Mouse (Mus musculus) CH12.LX (cell line): ENCODE measurements around the gene Uts2r. TPM values are rescaled to one million over a fixed set of nuclear protein-coding genes. Genes with fewer than 3 reads are reported as not detected.
A peak's percentile ranks its signal among the peaks of the same experiment; 100 is the strongest.

ENCODE experiments used
- DNase-seq: peaks from one replicate; pipeline ENCODE4 v3.0.0-alpha.2; 2013; ENCODE audit errors: extremely low read depth
- H3K27ac ChIP-seq: 2 replicates; pipeline ENCODE4 v1.5.1; 2012; ENCODE audit warnings: low read depth, mild to moderate bottlenecking, control low read depth, moderate library complexity; ENCODE audit not compliant: insufficient read depth
- H3K27me3 ChIP-seq: replicated peaks from 2 replicates; pipeline ENCODE3; 2012; ENCODE audit warnings: inconsistent platforms
- H3K36me3 ChIP-seq, 2 experiments: replicated peaks in 1 of 2; 2 replicates each; pipeline versions ENCODE3 to v1.6.1; 2012; ENCODE audit warnings: inconsistent platforms in 1 of 2, low read length in 1 of 2, mild to moderate bottlenecking in 1 of 2, mixed read lengths in 1 of 2, moderate library complexity in 1 of 2; ENCODE audit not compliant: control insufficient read depth in 1 of 2, insufficient read depth in 1 of 2
- H3K4me1 ChIP-seq, 2 experiments: 2 replicates each; pipeline ENCODE4 v1.6.1; 2012; ENCODE audit warnings: inconsistent platforms in 1 of 2, moderate library complexity in 1 of 2; ENCODE audit not compliant: insufficient read depth in 2 of 2, control insufficient read depth in 1 of 2
- H3K4me2 ChIP-seq: 2 replicates; pipeline ENCODE4 v1.6.1; 2012; ENCODE audit warnings: low read depth, mild to moderate bottlenecking, control low read depth; ENCODE audit not compliant: poor library complexity, insufficient read depth, severe bottlenecking
- H3K4me3 ChIP-seq, 3 experiments: fragments of 150-350 bp in 1 of 3; sonication (generic) in 1 of 3; replicated peaks in 1 of 3; 2 replicates each; pipeline versions ENCODE3 to v1.5.1; 2011 to 2012; ENCODE audit warnings: low read depth in 2 of 3, low read length in 2 of 3, mild to moderate bottlenecking in 2 of 3, moderate library complexity in 2 of 3, control low read depth in 1 of 3, improper control_type of control experiment in 1 of 3, inconsistent platforms in 1 of 3, mixed read lengths in 1 of 3; ENCODE audit not compliant: poor library complexity in 1 of 3
- H3K79me2 ChIP-seq: replicated peaks from 2 replicates; pipeline ENCODE4 v1.6.1; 2012; ENCODE audit warnings: mild to moderate bottlenecking, moderate library complexity; ENCODE audit not compliant: control insufficient read depth, poor library complexity, insufficient read depth, severe bottlenecking; ENCODE audit errors: extremely low read depth
- H3K9ac ChIP-seq: 2 replicates; pipeline ENCODE4 v1.6.1; 2012; ENCODE audit warnings: low read depth, mild to moderate bottlenecking, control low read depth, moderate library complexity; ENCODE audit not compliant: insufficient read depth
- H3K9me3 ChIP-seq: replicated peaks from 2 replicates; pipeline ENCODE3; 2012; ENCODE audit warnings: low read length, inconsistent platforms, mixed read lengths
- CTCF ChIP-seq, 2 experiments: IDR thresholded peaks in 1 of 2; conservative IDR thresholded peaks in 1 of 2; 2 replicates each; pipeline ENCODE4 v1.5.1; 2011 to 2012; ENCODE audit warnings: low read depth in 2 of 2, low read length in 2 of 2, improper control_type of control experiment in 1 of 2, inconsistent platforms in 1 of 2, mild to moderate bottlenecking in 1 of 2, moderate library complexity in 1 of 2
- ELF1 ChIP-seq: IDR thresholded peaks from 2 replicates; pipeline ENCODE4 v1.6.1; 2014; ENCODE audit warnings: low read depth, mild to moderate bottlenecking, inconsistent platforms, low read length, improper control_type of control experiment
- EP300 ChIP-seq: IDR thresholded peaks from 2 replicates; pipeline ENCODE4 v1.6.1; 2011; ENCODE audit warnings: low read length, improper control_type of control experiment
- GABPA ChIP-seq: IDR thresholded peaks from 2 replicates; pipeline ENCODE4 v1.6.1; 2012; ENCODE audit warnings: low read depth, low read length, improper control_type of control experiment, inconsistent platforms; ENCODE audit not compliant: insufficient replicate concordance
- HCFC1 ChIP-seq: IDR thresholded peaks from 2 replicates; pipeline ENCODE4 v1.6.1; 2012; ENCODE audit warnings: low read depth, mild to moderate bottlenecking, inconsistent platforms, low read length, improper control_type of control experiment
- IRF4 ChIP-seq: IDR thresholded peaks from 2 replicates; pipeline ENCODE4 v1.6.1; 2014; ENCODE audit warnings: low read depth, mild to moderate bottlenecking, inconsistent platforms, low read length, improper control_type of control experiment
- JUN ChIP-seq: IDR thresholded peaks from 2 replicates; pipeline ENCODE4 v1.6.1; 2011; ENCODE audit warnings: low read depth, mild to moderate bottlenecking, low read length, improper control_type of control experiment, moderate library complexity; ENCODE audit not compliant: insufficient read depth
- JUND ChIP-seq: conservative IDR thresholded peaks from 2 replicates; pipeline ENCODE4 v1.6.1; 2011; ENCODE audit warnings: low read depth, low read length, improper control_type of control experiment
- MAFK ChIP-seq: IDR thresholded peaks from 2 replicates; pipeline ENCODE4 v1.6.1; 2011; ENCODE audit warnings: low read length, improper control_type of control experiment; ENCODE audit not compliant: insufficient replicate concordance
- MAX ChIP-seq: IDR thresholded peaks from 2 replicates; pipeline ENCODE4 v1.6.1; 2011; ENCODE audit warnings: low read length, improper control_type of control experiment
- MAZ ChIP-seq: IDR thresholded peaks from 2 replicates; pipeline ENCODE4 v1.6.1; 2012; ENCODE audit warnings: low read depth, mild to moderate bottlenecking, inconsistent platforms, low read length, improper control_type of control experiment, moderate library complexity
- MEF2A ChIP-seq: IDR thresholded peaks from 2 replicates; pipeline ENCODE4 v1.6.1; 2014; ENCODE audit warnings: low read depth, mild to moderate bottlenecking, inconsistent platforms, low read length, improper control_type of control experiment, borderline replicate concordance
- MXI1 ChIP-seq: IDR thresholded peaks from 2 replicates; pipeline ENCODE4 v1.6.1; 2011; ENCODE audit warnings: mild to moderate bottlenecking, low read depth, low read length, improper control_type of control experiment
- MYC ChIP-seq: IDR thresholded peaks from 2 replicates; pipeline ENCODE4 v1.6.1; 2011; ENCODE audit warnings: low read depth, mild to moderate bottlenecking, improper control_type of control experiment, low read length
- NELFE ChIP-seq: IDR thresholded peaks from 2 replicates; pipeline ENCODE4 v1.6.1; 2011; ENCODE audit warnings: low read depth, low read length, improper control_type of control experiment
- PAX5 ChIP-seq: IDR thresholded peaks from 2 replicates; pipeline ENCODE4 v1.6.1; 2012; ENCODE audit warnings: low read length, inconsistent platforms, mixed read lengths
- POLR2A ChIP-seq: IDR thresholded peaks from 2 replicates; pipeline ENCODE4 v1.6.1; 2011; ENCODE audit warnings: low read depth, mild to moderate bottlenecking, improper control_type of control experiment, low read length
- POLR2AphosphoS2 ChIP-seq: IDR thresholded peaks from 2 replicates; pipeline ENCODE4 v1.6.1; 2011; ENCODE audit warnings: low read depth, low read length, improper control_type of control experiment
- RAD21 ChIP-seq: IDR thresholded peaks from 2 replicates; pipeline ENCODE4 v1.6.1; 2011; ENCODE audit warnings: low read depth, mild to moderate bottlenecking, low read length, improper control_type of control experiment, moderate library complexity
- RCOR1 ChIP-seq: conservative IDR thresholded peaks from 2 replicates; pipeline ENCODE4 v1.6.1; 2012; ENCODE audit warnings: low read depth, mild to moderate bottlenecking, inconsistent platforms, low read length, improper control_type of control experiment
- SIN3A ChIP-seq: IDR thresholded peaks from 2 replicates; pipeline ENCODE4 v1.6.1; 2012; ENCODE audit warnings: low read length, improper control_type of control experiment, inconsistent platforms
- SMC3 ChIP-seq: IDR thresholded peaks from 2 replicates; pipeline ENCODE4 v1.6.1; 2011; ENCODE audit warnings: low read depth, low read length, improper control_type of control experiment
- TCF12 ChIP-seq: IDR thresholded peaks from 2 replicates; pipeline ENCODE4 v1.6.1; 2014; ENCODE audit warnings: low read depth, mild to moderate bottlenecking, inconsistent platforms, low read length, improper control_type of control experiment
- UBTF ChIP-seq: IDR thresholded peaks from 2 replicates; pipeline ENCODE4 v1.6.1; 2012; ENCODE audit warnings: low read depth, mild to moderate bottlenecking, inconsistent platforms, low read length, improper control_type of control experiment, moderate library complexity
- USF1 ChIP-seq: IDR thresholded peaks from 2 replicates; pipeline ENCODE4 v1.6.1; 2014; ENCODE audit warnings: low read depth, mild to moderate bottlenecking, inconsistent platforms, low read length, improper control_type of control experiment
- ZC3H11A ChIP-seq: IDR thresholded peaks from 2 replicates; pipeline ENCODE4 v1.6.1; 2012; ENCODE audit warnings: low read depth, mild to moderate bottlenecking, inconsistent platforms, low read length, improper control_type of control experiment
- ZKSCAN1 ChIP-seq: IDR thresholded peaks from 2 replicates; pipeline ENCODE4 v1.6.1; 2012; ENCODE audit warnings: low read depth, inconsistent platforms, low read length, improper control_type of control experiment, borderline replicate concordance
- ZMIZ1 ChIP-seq: IDR thresholded peaks from 2 replicates; pipeline ENCODE4 v1.6.1; 2012; ENCODE audit warnings: low read depth, mild to moderate bottlenecking, inconsistent platforms, low read length, improper control_type of control experiment
- ZNF384 ChIP-seq: IDR thresholded peaks from 2 replicates; pipeline ENCODE4 v1.6.1; 2012; ENCODE audit warnings: low read depth, low read length, improper control_type of control experiment, inconsistent platforms
- dilution Hi-C: fragments of 300-500 bp; cut with MboI; formaldehyde crosslinking; loops from 2 replicates; pipeline ENCODE4 v1.14.3; 2020; ENCODE audit warnings: low sequenced_read_pairs; ENCODE audit not compliant: extremely low pct_unique_long_range_greater_than_20kb, extremely low pct_ligation_motif_present
- in situ Hi-C: fragments of 300-500 bp; cut with MboI; formaldehyde crosslinking; loops from 3 replicates; pipeline ENCODE4 v1.14.3; 2019; ENCODE audit warnings: low sequenced_read_pairs, low pct_ligation_motif_present, low pct_unique_long_range_greater_than_20kb, mixed read lengths
- polyA plus RNA-seq: library from polyadenylated mRNA; unstranded; fragments of >175 nt; gene quantifications from 2 replicates; pipeline ENCODE4 v1.2.1, GENCODE M21; 2012; ENCODE audit warnings: low read depth; ENCODE audit not compliant: insufficient read length
- total RNA-seq, 2 experiments: library from RNA; depleted of rRNA; stranded (reverse); fragments of 300-350 nt in 1 of 2; fragments of >200 nt in 1 of 2; gene quantifications; 2 replicates each; pipeline ENCODE4 v1.2.3; 2012 to 2014

Gene Uts2r
- total and polyA plus RNA-seq, 3 experiments, result not detected

GRCm38 (mm10) chr11:121125522-121126172 is 34.4 kb upstream of the Uts2r start:
- H3K27me3 ChIP-seq, result peaks cover 2% of the 10 kb centered on the region
- H3K79me2 ChIP-seq, result no peaks in the 10 kb centered on the region
- no peak overlapping the region for H3K27ac ChIP-seq
- H3K9ac ChIP-seq, result no peak overlapping the region
- dilution Hi-C loops, result no loop called here
- in situ Hi-C loops, result no loop called here
- TF ChIP-seq ELF1 (no peak), TCF12 (no peak), HCFC1 (no peak), MYC (no peak), MAFK (no peak), POLR2AphosphoS2 (no peak), GABPA (no peak), MAZ (no peak), MEF2A (no peak), PAX5 (no peak), NELFE (no peak), MAX (no peak), JUN (no peak), RCOR1 (no peak), ZKSCAN1 (no peak), ZMIZ1 (no peak), RAD21 (no peak), ZC3H11A (no peak)
- H3K36me3 ChIP-seq, result no peaks in the 10 kb centered on the region
- peaks cover 8% of the 10 kb centered on the region for H3K9me3 ChIP-seq
- no peak overlapping the region for H3K4me2 ChIP-seq
- DNase-seq, result no peak
- no peak overlapping the region for H3K4me3 ChIP-seq
- H3K4me1 ChIP-seq, result peaks cover 0 to 9% of the 10 kb centered on the region in 2 experiments; a peak in 3 of 4 replicates

GRCm38 (mm10) chr11:121126395-121126794 is 33.7 kb upstream of the Uts2r start:
- DNase-seq, result peak; percentile 55
- dilution Hi-C loops, result no loop called here
- no peak overlapping the region for H3K4me3 ChIP-seq

More at GRCm38 (mm10) chr11:121126395-121126794, 33.7 kb upstream of the Uts2r start:
- H3K9me3 ChIP-seq, result peaks cover 8% of the 10 kb centered on the region
- no peaks in the 10 kb centered on the region for H3K79me2 ChIP-seq
- H3K4me2 ChIP-seq, result no peak overlapping the region
- H3K36me3 ChIP-seq, result no peaks in the 10 kb centered on the region
- peaks cover 2% of the 10 kb centered on the region for H3K27me3 ChIP-seq
- peaks cover 0 to 4% of the 10 kb centered on the region in 2 experiments; a peak in 1 of 4 replicates for H3K4me1 ChIP-seq
- no peak overlapping the region for H3K9ac ChIP-seq
- H3K27ac ChIP-seq, result no peak overlapping the region
- in situ Hi-C loops, result no loop called here
- TF ChIP-seq IRF4 (no peak), RAD21 (peak; percentile 72), MAX (peak; percentile 40; the same call in 1 of the 2 replicates), ZNF384 (0 out of 2 replicates have a peak, but pooled peaks have one; percentile 28), JUND (no peak), CTCF (conservative IDR thresholded peaks at IDR 0.05 in 1 of 2, IDR thresholded peaks at IDR 0.05 in 1 of 2; ENCODE audit: low read depth in 2 of 2, low read length in 2 of 2) (peak; percentile 72 to 75), MXI1 (no peak), SMC3 (peak; percentile 53), POLR2A (no peak), EP300 (no peak), USF1 (no peak), UBTF (no peak), SIN3A (no peak), PAX5 (no peak), MAFK (0 out of 2 replicates have a peak, but pooled peaks have one; percentile 22)
